Mouse (Mus musculus): ENCODE data around the gene Ccdc187.

Ccdc187 gene

GRCm38 (mm10) chr2:26280594-26280993 is 13.8 kb downstream of the Ccdc187 start:
- DNase-seq (ENCODE audit: low spot score in 2 of 2), result no peak

GRCm38 (mm10) chr2:26279712-26280111 is 14.6 kb downstream of the Ccdc187 start:
- no peak for DNase-seq (ENCODE audit: low spot score in 2 of 2)

GRCm38 (mm10) chr2:26273611-26274010 is 20.7 kb downstream of the Ccdc187 start:
- no peak for DNase-seq (ENCODE audit: low spot score in 2 of 2)

- no peak for DNase-seq (ENCODE audit: low spot score in 2 of 2)
Observed at GRCm38 (mm10) chr2:26268216-26268615, 26.1 kb downstream of the Ccdc187 start.

GRCm38 (mm10) chr2:26266066-26266742 is 28.2 kb downstream of the Ccdc187 start:
- no peak for DNase-seq (ENCODE audit: low spot score in 2 of 2)

GRCm38 (mm10) chr2:26265095-26265494 is 29.3 kb downstream of the Ccdc187 start:
- DNase-seq (ENCODE audit: low spot score in 2 of 2), result no peak

GRCm38 (mm10) chr2:26264646-26265045 is 29.7 kb downstream of the Ccdc187 start:
- no peak for DNase-seq (ENCODE audit: low spot score in 2 of 2)

GRCm38 (mm10) chr2:26257315-26258096 is 36.9 kb downstream of the Ccdc187 start:
- DNase-seq (ENCODE audit: low spot score in 2 of 2), result no peak

GRCm38 (mm10) chr2:26254816-26255215 is 39.5 kb downstream of the Ccdc187 start:
- no peak for DNase-seq (ENCODE audit: low spot score in 2 of 2)

GRCm38 (mm10) chr2:26252514-26253206 is 41.7 kb downstream of the Ccdc187 start:
- DNase-seq (ENCODE audit: low spot score in 2 of 2), result no peak

GRCm38 (mm10) chr2:26247531-26247930 is 46.8 kb downstream of the Ccdc187 start:
- DNase-seq (ENCODE audit: low spot score in 2 of 2), result peak in 1 of 2 experiments; percentile 46

GRCm38 (mm10) chr2:26240841-26241240 is 53.5 kb downstream of the Ccdc187 start:
- no peak for DNase-seq (ENCODE audit: low spot score in 2 of 2)

- DNase-seq (ENCODE audit: low spot score in 2 of 2), result no peak
Observed at GRCm38 (mm10) chr2:26240330-26240729, 54.0 kb downstream of the Ccdc187 start.

- peak; percentile 92 to 97 for DNase-seq (ENCODE audit: low spot score in 2 of 2)
Observed at GRCm38 (mm10) chr2:26237290-26237782, 57.0 kb downstream of the Ccdc187 start, which contains the start of gene Qsox2. Gene Qsox2 (minus strand): TSS chr2:26237525.

GRCm38 (mm10) chr2:26236681-26237289 is 57.6 kb downstream of the Ccdc187 start:
- no peak for DNase-seq (ENCODE audit: low spot score in 2 of 2)

GRCm38 (mm10) chr2:26234771-26235170 is 59.6 kb downstream of the Ccdc187 start:
- DNase-seq (ENCODE audit: low spot score in 2 of 2), result no peak

- no peak for DNase-seq (ENCODE audit: low spot score in 2 of 2)
Observed at GRCm38 (mm10) chr2:26234253-26234652, 60.1 kb downstream of the Ccdc187 start.

GRCm38 (mm10) chr2:26231366-26231765 is 63.0 kb downstream of the Ccdc187 start:
- DNase-seq (ENCODE audit: low spot score in 2 of 2), result no peak

- DNase-seq (ENCODE audit: low spot score in 2 of 2), result no peak
Observed at GRCm38 (mm10) chr2:26230253-26230652, 64.1 kb downstream of the Ccdc187 start.

- DNase-seq (ENCODE audit: low spot score in 2 of 2), result no peak
Observed at GRCm38 (mm10) chr2:26227788-26228187, 66.6 kb downstream of the Ccdc187 start.

- DNase-seq (ENCODE audit: low spot score in 2 of 2), result no peak
Observed at GRCm38 (mm10) chr2:26225242-26225641, 69.1 kb downstream of the Ccdc187 start.

GRCm38 (mm10) chr2:26223961-26224360 is 70.4 kb downstream of the Ccdc187 start:
- DNase-seq (ENCODE audit: low spot score in 2 of 2), result no peak
